Mouse (Mus musculus) right cerebral cortex, postnatal 14 days (tissue): ENCODE data around the gene Nkiras2.
"Not testable (repeated sequence)": the region's sequence is repeated elsewhere in the genome, so short reads cannot be mapped to it uniquely, and the experiment has no call there.

ENCODE experiments used
- DNase-seq: peaks from one replicate; pipeline ENCODE4 v3.0.0; 2022

Gene Nkiras2

GRCm38 (mm10) chr11:100618761-100619484 lies at the start of gene Nkiras2:
Nkiras2 (plus strand) TSS chr11:100619244.
- peak; percentile 66 for DNase-seq

- no peak for DNase-seq
Observed at GRCm38 (mm10) chr11:100569789-100570188, 49.3 kb upstream of the Nkiras2 start.

DNA sequence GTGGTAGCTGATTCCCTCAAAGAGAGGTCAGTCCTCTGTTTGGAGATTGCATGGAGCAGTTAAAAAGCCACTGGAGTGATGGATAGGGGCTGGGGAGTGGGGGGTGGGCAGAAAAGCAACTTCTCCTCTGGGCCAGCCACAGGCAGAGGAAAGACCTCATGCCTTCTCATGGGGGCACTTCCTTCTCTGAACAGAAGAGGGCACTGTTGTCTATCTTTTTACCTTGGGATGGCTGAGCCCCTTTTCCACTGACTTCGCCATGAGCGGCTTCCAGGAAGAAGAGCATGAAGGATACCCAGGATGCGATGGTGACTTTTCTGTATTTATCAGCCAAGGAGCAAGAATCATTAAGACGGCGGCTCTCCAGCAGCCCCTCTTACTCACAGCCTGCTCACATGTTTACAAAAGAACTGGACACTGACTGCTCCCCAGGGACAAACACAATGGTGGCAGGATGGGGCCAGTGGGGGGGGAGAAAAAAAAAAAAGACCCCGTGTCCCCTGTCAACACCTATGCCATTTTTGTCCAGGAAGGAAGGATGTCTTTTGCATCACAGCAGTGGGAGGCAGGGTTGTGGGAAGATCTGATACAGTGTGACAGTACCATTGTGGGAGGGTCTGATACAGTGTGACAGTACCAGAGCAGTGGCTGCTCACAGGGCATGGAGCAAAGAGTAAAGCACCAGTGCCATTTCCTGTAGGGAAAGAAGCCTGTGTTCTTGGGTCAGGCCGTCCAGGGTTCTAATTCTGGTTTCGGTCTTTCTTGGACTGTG lies 48.4 kb upstream of the Nkiras2 start:
- DNase-seq = peak; percentile 69

DNA sequence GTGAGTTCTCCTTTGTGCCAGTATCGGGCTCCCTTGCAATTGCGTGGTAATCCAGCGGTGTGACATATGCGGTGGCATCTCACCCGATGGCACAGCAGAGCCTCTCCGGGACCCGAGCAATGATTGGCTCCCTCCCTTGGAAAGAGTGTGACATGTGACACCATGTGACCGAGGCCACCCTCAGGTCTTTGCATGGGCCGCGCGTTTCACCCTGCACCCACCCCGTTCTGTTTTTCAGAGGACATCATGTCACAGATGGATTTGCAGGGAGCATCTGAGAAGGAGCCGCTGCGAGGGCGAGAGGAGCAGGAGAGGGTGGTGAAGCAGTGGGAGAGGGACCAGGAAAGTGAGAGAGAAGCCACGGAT lies 47.9 kb upstream of the Nkiras2 start:
- no peak for DNase-seq

DNA sequence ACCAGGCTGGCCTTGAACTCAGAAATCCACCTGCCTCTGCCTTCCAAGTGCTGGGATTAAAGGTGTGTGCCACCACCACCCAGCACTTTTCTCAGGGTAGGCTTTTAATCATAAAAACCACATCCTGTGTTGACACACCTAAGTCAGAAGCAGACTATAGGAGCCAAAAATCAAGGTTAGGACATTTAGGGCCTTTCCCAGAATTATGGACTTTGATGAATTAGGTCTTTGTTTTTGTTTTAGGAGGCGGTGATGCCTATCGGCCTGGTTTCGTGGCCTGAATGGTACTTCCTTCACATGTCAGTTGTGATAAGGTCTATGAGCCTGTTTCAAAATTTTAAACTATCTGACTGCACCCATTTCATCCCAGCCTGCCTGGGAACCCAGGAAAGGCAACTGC lies 44.9 kb upstream of the Nkiras2 start:
- DNase-seq = no peak

GRCm38 (mm10) chr11:100574708-100575483 lies 44.1 kb upstream of the Nkiras2 start, which contains the start of gene Cnp:
Cnp (plus strand) TSS chr11:100574904.
- DNase-seq = peak; percentile 70

DNA sequence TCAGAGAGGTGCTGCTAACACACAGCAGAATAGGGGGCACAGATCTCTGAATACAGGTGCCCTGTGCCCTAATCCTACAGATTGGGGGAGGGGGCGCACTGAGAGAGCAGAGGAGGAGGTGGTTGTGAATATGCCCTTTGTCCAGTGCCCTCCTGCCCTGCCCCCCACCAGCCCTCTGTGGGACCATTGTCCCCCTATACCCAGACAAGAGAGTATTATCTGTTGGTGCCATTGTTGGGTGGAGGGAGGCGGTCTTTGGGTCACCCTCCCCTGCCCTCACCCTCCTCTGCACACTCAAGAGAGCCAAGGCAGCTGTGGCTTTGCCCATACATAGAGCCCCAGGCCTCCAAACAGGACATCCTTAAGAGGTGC lies 43.6 kb upstream of the Nkiras2 start:
- DNase-seq = no peak

DNA sequence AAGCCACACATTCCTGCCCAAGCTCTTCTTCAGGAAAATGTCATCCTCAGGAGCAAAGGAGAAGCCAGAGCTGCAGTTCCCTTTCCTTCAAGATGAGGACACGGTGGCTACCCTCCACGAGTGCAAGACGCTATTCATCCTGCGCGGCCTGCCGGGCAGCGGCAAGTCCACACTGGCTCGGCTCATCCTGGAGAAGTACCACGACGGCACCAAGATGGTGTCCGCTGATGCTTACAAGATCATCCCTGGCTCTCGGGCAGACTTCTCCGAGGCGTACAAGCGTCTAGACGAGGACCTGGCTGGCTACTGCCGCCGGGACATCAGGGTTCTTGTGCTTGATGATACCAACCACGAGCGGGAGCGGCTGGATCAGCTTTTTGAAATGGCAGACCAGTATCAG lies 42.8 kb upstream of the Nkiras2 start:
- DNase-seq = no peak

DNA sequence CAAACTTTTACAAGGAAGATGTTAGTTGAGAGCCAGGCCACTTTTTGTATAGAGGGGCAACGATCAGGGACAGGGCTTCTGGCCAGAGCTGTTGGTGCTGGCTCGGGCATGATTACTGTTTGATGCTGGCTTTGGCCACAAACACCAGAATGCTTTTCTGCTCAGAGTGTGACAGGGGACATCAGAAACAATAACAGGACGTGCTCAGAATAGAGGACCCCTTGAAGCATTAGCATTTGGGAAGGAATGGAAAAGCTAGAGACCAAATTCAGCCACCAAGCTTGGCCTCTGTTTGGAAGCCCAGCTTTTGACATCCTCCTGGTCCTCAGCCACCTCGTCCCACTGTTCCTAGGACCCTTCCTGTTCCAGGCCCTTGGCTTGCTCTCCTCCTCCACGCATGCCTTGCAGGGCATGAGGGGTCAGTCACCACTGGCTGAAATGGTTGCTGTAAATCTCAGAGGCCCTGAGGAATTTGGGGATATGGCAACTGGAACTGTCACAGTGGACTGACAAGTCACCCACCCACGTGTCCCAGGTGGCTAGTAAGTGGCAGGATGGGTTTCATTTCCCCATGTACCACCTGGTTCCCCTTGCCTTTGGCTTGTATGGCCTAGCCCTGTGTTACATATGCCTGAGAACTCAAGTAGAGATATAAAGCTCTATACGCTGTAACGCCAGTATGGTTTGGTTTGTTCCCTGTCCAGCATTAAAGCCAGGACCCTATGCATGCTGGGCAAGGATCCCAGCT lies 41.0 kb upstream of the Nkiras2 start:
- DNase-seq = no peak

- no peak for DNase-seq
Observed at GRCm38 (mm10) chr11:100579116-100579799, 39.8 kb upstream of the Nkiras2 start.

GRCm38 (mm10) chr11:100580275-100580674 lies 38.8 kb upstream of the Nkiras2 start:
- no peak for DNase-seq

DNA sequence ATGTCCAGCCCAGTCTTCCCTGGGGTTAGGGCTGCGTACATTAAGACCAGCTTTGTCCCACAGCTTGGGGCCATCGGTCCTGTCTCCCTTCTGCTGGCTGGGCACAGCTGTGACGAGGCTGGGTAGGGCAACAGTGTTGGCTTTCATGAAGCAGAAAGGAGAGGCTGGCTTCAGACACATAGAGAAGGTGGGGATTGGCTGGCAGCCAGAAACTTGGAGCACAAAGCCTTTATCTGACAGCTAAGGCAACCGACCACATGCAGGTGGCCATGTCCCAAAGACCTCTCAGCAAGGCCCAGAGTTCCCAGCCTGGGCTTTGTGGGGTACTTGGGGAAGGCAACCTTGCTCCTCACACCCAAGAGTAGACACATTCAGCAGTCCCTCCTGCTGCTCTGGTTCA lies 37.3 kb upstream of the Nkiras2 start:
- peak; percentile 65 for DNase-seq

GRCm38 (mm10) chr11:100582413-100582812 lies 36.6 kb upstream of the Nkiras2 start:
- not testable (repeated sequence) for DNase-seq

DNA sequence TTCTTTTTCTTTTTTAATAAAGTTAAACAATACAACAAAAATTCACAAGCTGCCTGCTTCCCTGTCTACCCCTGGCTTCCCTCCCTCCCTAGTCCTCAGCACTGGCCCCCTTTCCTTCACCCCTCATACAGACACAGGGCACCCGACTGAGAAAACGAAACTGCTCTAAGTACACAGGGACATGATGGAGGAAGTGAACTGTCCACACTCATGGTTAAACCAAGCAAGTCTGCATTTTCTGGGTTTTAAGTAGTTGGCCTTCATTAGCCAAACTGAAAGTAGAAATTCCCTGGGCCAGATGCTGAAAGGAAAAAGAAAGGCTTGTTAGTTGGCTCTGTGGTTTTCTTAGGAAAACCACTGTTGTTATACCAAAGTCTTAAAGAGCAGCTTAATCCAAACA lies 36.2 kb upstream of the Nkiras2 start:
- no peak for DNase-seq

- DNase-seq = no peak
Observed at GRCm38 (mm10) chr11:100584561-100584961, 34.5 kb upstream of the Nkiras2 start.

GRCm38 (mm10) chr11:100585148-100585547 lies 33.9 kb upstream of the Nkiras2 start:
- no peak for DNase-seq

- DNase-seq = no peak
Observed at GRCm38 (mm10) chr11:100588462-100588861, 30.6 kb upstream of the Nkiras2 start.

GRCm38 (mm10) chr11:100592346-100593046 lies 26.5 kb upstream of the Nkiras2 start:
- DNase-seq = no peak

GRCm38 (mm10) chr11:100594608-100595007 lies 24.4 kb upstream of the Nkiras2 start:
- DNase-seq = no peak

GRCm38 (mm10) chr11:100595533-100595932 lies 23.5 kb upstream of the Nkiras2 start:
- no peak for DNase-seq

DNA sequence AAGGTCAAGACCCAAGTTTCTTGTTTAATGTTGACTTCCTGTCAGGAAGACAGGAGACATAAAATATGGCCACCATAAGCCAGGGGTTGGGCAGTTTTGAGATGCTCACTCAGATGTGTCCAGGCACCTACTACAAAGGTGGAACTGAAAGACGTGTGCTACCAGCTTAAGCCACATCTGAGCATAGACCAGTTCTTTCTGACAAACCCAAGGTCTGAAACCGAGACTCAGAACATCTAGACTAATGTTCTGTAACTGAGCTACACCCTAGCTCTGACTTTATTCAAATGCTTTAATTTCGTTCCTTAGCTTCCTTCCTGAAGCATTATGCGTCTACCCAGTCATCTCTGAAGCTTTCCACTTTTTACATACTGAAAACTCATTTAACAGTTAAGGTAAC lies 21.0 kb upstream of the Nkiras2 start:
- DNase-seq = no peak

DNA sequence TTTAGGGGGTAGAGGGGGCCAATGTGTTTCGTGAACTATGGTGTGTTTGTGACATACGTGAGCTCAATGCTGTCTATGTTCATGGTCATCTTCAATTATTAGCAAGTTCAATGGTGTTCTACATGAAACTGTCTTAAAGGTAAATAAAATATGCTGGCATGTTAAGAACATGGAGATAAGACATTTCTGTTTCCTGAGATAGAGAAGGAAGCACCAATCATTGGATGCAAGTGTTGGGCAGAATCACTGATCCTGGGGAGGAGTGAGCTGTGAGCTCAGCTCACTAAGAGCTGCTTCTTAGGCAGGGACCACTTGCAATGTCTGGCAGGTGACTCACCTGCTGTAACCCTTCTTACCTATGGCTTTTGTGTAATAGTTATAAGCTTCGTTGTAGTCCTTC lies 17.7 kb upstream of the Nkiras2 start:
- no peak for DNase-seq
